Mouse (Mus musculus): ENCODE data around the gene Lrrc1. TPM values are rescaled to one million over a fixed set of nuclear protein-coding genes. Genes with fewer than 3 reads are reported as not detected.

Gene Lrrc1
- polyA plus RNA-seq, 1 experiment from 2014 or later, result 10.6 TPM

- no peak for ATAC-seq
- Histone ChIP-seq H3K27me3 (replicated peaks; ENCODE audit: control insufficient read depth, insufficient read depth, low read length) (no peaks in the 10 kb centered on the region), H3K9me3 (replicated peaks; ENCODE audit: control insufficient read depth, low read length) (no peaks in the 10 kb centered on the region), H3K9ac (ENCODE audit: low read length) (no peak overlapping the region), H3K27ac (ENCODE audit: low read depth, low read length) (no peak overlapping the region), H3K4me1 (ENCODE audit: control insufficient read depth, insufficient read depth, low read length) (peaks cover 13% of the 10 kb centered on the region; the same call in 1 of the 2 replicates), H3K4me3 (ENCODE audit: low read depth, low read length) (no peak overlapping the region), H3K36me3 (ENCODE audit: control insufficient read depth, insufficient read depth, low read length) (no peaks in the 10 kb centered on the region), H3K4me2 (ENCODE audit: low read length) (no peak overlapping the region)
- 87% methylated on average over 7 of the region's 7 CpGs for WGBS
- DNase-seq (ENCODE audit: low spot score), result no peak
Measured at GRCm38 (mm10) chr9:77516782-77517364, 27.8 kb downstream of the Lrrc1 start.

- no peaks in the 10 kb centered on the region for H3K27me3 ChIP-seq (replicated peaks; ENCODE audit: control insufficient read depth, insufficient read depth, low read length)
- H3K36me3 ChIP-seq (ENCODE audit: control insufficient read depth, insufficient read depth, low read length), result no peaks in the 10 kb centered on the region
- no peak overlapping the region for H3K4me3 ChIP-seq (ENCODE audit: low read depth, low read length)
- 32% methylated on average over 3 of the region's 3 CpGs for WGBS
- H3K9me3 ChIP-seq (replicated peaks; ENCODE audit: control insufficient read depth, low read length), result no peaks in the 10 kb centered on the region
- H3K4me2 ChIP-seq (ENCODE audit: low read length), result no peak overlapping the region
- no peak overlapping the region for H3K9ac ChIP-seq (ENCODE audit: low read length)
- no peak for ATAC-seq
- peaks cover 13% of the 10 kb centered on the region; the same call in 1 of the 2 replicates for H3K4me1 ChIP-seq (ENCODE audit: control insufficient read depth, insufficient read depth, low read length)
- DNase-seq (ENCODE audit: low spot score), result no peak
- H3K27ac ChIP-seq (ENCODE audit: low read depth, low read length), result no peak overlapping the region
Measured at GRCm38 (mm10) chr9:77513892-77514291, 30.8 kb downstream of the Lrrc1 start.

GRCm38 (mm10) chr9:77512220-77512619 is 32.5 kb downstream of the Lrrc1 start:
- peak; percentile 60 for ATAC-seq
- H3K9me3 ChIP-seq (replicated peaks; ENCODE audit: control insufficient read depth, low read length), result no peaks in the 10 kb centered on the region
- H3K9ac ChIP-seq (ENCODE audit: low read length), result no peak overlapping the region
- no peak overlapping the region for H3K27ac ChIP-seq (ENCODE audit: low read depth, low read length)
- peak; percentile 66 for DNase-seq (ENCODE audit: low spot score)
- H3K27me3 ChIP-seq (replicated peaks; ENCODE audit: control insufficient read depth, insufficient read depth, low read length), result no peaks in the 10 kb centered on the region
- no peak overlapping the region for H3K4me2 ChIP-seq (ENCODE audit: low read length)
- no peak overlapping the region for H3K4me3 ChIP-seq (ENCODE audit: low read depth, low read length)
- no peaks in the 10 kb centered on the region for H3K36me3 ChIP-seq (ENCODE audit: control insufficient read depth, insufficient read depth, low read length)
- peaks cover 16% of the 10 kb centered on the region for H3K4me1 ChIP-seq (ENCODE audit: control insufficient read depth, insufficient read depth, low read length)
- WGBS, result 19% methylated on average over 6 of the region's 6 CpGs

- WGBS, result 83% methylated on average over 8 of the region's 8 CpGs
- Histone ChIP-seq H3K36me3 (ENCODE audit: control insufficient read depth, insufficient read depth, low read length) (no peaks in the 10 kb centered on the region), H3K27ac (ENCODE audit: low read depth, low read length) (no peak overlapping the region), H3K9ac (ENCODE audit: low read length) (no peak overlapping the region), H3K4me2 (ENCODE audit: low read length) (no peak overlapping the region), H3K4me3 (ENCODE audit: low read depth, low read length) (no peak overlapping the region), H3K4me1 (ENCODE audit: control insufficient read depth, insufficient read depth, low read length) (peaks cover 13% of the 10 kb centered on the region), H3K9me3 (replicated peaks; ENCODE audit: control insufficient read depth, low read length) (no peaks in the 10 kb centered on the region), H3K27me3 (replicated peaks; ENCODE audit: control insufficient read depth, insufficient read depth, low read length) (no peaks in the 10 kb centered on the region)
- ATAC-seq, result no peak
- DNase-seq (ENCODE audit: low spot score), result no peak
Measured at GRCm38 (mm10) chr9:77510574-77510973, 34.1 kb downstream of the Lrrc1 start.

- Histone ChIP-seq H3K27me3 (replicated peaks; ENCODE audit: control insufficient read depth, insufficient read depth, low read length) (no peaks in the 10 kb centered on the region), H3K4me1 (ENCODE audit: control insufficient read depth, insufficient read depth, low read length) (peaks cover 23% of the 10 kb centered on the region), H3K4me3 (ENCODE audit: low read depth, low read length) (no peak overlapping the region), H3K4me2 (ENCODE audit: low read length) (no peak overlapping the region), H3K9me3 (replicated peaks; ENCODE audit: control insufficient read depth, low read length) (no peaks in the 10 kb centered on the region), H3K9ac (ENCODE audit: low read length) (no peak overlapping the region), H3K36me3 (ENCODE audit: control insufficient read depth, insufficient read depth, low read length) (no peaks in the 10 kb centered on the region), H3K27ac (ENCODE audit: low read depth, low read length) (no peak overlapping the region)
- ATAC-seq, result no peak
- 88% methylated on average over 3 of the region's 3 CpGs for WGBS
- DNase-seq (ENCODE audit: low spot score), result no peak
Measured at GRCm38 (mm10) chr9:77507743-77508394, 36.8 kb downstream of the Lrrc1 start.

GRCm38 (mm10) chr9:77502548-77503438 is 41.9 kb downstream of the Lrrc1 start:
- Histone ChIP-seq H3K36me3 (ENCODE audit: control insufficient read depth, insufficient read depth, low read length) (no peaks in the 10 kb centered on the region), H3K9me3 (replicated peaks; ENCODE audit: control insufficient read depth, low read length) (no peaks in the 10 kb centered on the region), H3K4me1 (ENCODE audit: control insufficient read depth, insufficient read depth, low read length) (peaks cover 37% of the 10 kb centered on the region), H3K9ac (ENCODE audit: low read length) (no peak overlapping the region; the same call in 1 of the 2 replicates), H3K27me3 (replicated peaks; ENCODE audit: control insufficient read depth, insufficient read depth, low read length) (no peaks in the 10 kb centered on the region), H3K4me2 (ENCODE audit: low read length) (peak overlapping the region; percentile 18), H3K4me3 (ENCODE audit: low read depth, low read length) (no peak overlapping the region), H3K27ac (ENCODE audit: low read depth, low read length) (peak overlapping the region; percentile 36)
- WGBS, result 3% methylated on average over 14 of the region's 14 CpGs
- ATAC-seq, result peak; percentile 80
- DNase-seq (ENCODE audit: low spot score), result peak; percentile 93

GRCm38 (mm10) chr9:77502171-77502547 is 42.5 kb downstream of the Lrrc1 start:
- Histone ChIP-seq H3K4me3 (ENCODE audit: low read depth, low read length) (no peak overlapping the region), H3K27me3 (replicated peaks; ENCODE audit: control insufficient read depth, insufficient read depth, low read length) (no peaks in the 10 kb centered on the region), H3K27ac (ENCODE audit: low read depth, low read length) (no peak overlapping the region), H3K4me1 (ENCODE audit: control insufficient read depth, insufficient read depth, low read length) (peaks cover 44% of the 10 kb centered on the region), H3K36me3 (ENCODE audit: control insufficient read depth, insufficient read depth, low read length) (no peaks in the 10 kb centered on the region), H3K9me3 (replicated peaks; ENCODE audit: control insufficient read depth, low read length) (no peaks in the 10 kb centered on the region), H3K4me2 (ENCODE audit: low read length) (peak overlapping the region; percentile 18; the same call in 1 of the 2 replicates), H3K9ac (ENCODE audit: low read length) (no peak overlapping the region)
- WGBS, result 6% methylated on average over 6 of the region's 6 CpGs
- ATAC-seq (peak; percentile 75), DNase-seq (ENCODE audit: low spot score) (no peak)

- no peak overlapping the region for H3K27ac ChIP-seq (ENCODE audit: low read depth, low read length)
- H3K4me3 ChIP-seq (ENCODE audit: low read depth, low read length), result no peak overlapping the region
- H3K27me3 ChIP-seq (replicated peaks; ENCODE audit: control insufficient read depth, insufficient read depth, low read length), result no peaks in the 10 kb centered on the region
- peaks cover 59% of the 10 kb centered on the region for H3K4me1 ChIP-seq (ENCODE audit: control insufficient read depth, insufficient read depth, low read length)
- WGBS, result 74% methylated on average over 6 of the region's 6 CpGs
- DNase-seq (ENCODE audit: low spot score) (no peak), ATAC-seq (no peak)
- H3K9ac ChIP-seq (ENCODE audit: low read length), result no peak overlapping the region
- H3K36me3 ChIP-seq (ENCODE audit: control insufficient read depth, insufficient read depth, low read length), result no peaks in the 10 kb centered on the region
- H3K9me3 ChIP-seq (replicated peaks; ENCODE audit: control insufficient read depth, low read length), result no peaks in the 10 kb centered on the region
- no peak overlapping the region for H3K4me2 ChIP-seq (ENCODE audit: low read length)
Measured at GRCm38 (mm10) chr9:77499084-77499483, 45.6 kb downstream of the Lrrc1 start.
